Mouse (Mus musculus): ENCODE results near the gene Gm11559. TPM values are rescaled to one million over a fixed set of nuclear protein-coding genes. Genes with fewer than 3 reads are reported as not detected.

Gene Gm11559
- polyA plus RNA-seq (2017; shearing (Covaris generic)) = not detected

DNA sequence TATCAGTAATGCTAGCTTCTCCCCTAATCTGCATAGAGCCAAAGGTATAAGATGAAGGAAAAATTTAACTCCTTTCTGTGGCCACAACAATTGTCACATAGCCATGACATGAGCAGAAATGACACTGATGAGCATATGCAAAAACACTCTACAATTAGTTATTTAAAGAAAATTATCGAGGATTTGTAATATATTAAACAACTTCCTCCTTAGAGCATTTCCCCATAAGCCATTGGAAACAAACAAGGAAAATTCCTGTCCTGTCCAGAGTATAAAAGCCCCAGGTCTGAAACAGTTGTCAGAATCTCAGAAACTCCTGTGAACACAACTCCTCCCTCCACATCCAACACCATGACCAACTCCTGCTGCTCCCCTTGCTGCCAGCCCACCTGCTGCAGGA, at the start of gene Gm11559:
Gene Gm11559, plus strand, starts transcription at position 301 of the 400 bp plus-strand sequence.

DNA sequence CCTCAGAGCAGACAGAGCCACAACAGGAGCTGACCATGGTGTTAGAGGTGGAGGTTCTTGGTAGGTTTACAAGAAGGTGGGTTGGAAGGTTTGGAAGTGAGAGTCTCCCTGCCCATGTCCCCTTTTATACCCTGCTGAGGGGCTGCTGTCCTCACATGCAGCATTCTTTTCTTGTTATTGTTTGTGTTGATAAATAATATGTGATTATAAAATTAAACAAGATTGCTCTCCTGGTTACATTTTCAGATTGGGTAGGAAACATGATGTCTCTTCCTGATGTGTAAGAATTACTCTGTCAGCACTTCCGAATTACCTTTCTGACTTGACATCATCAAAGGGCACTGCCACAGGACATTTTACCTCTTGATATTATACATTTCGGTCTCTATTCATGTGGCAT, 48.7 kb upstream of the Gm11559 start, which contains the start of gene Gm11564:
Gene Gm11564, minus strand, starts transcription at position 101 of the 400 bp plus-strand sequence.

DNA sequence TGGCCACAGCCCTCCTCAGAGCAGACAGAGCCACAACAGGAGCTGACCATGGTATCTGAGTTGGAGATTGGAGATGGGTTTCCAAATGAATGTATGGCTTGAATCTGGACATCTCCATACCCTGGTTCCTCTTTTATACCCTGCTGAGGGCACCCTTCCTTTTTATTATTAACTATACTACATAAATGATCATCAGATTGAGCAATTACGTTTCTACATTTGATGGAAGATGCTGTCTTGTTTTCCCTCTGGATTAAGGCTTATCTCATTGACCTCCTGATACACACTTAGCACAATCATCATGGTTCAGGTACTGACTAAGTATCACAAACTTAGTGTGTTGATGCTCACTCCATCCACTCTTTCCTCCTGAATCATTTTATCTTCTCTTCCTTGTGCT, 26.3 kb upstream of the Gm11559 start, which contains the start of gene 2300003K06Rik:
Gene 2300003K06Rik, minus strand, starts transcription at position 101 of the 400 bp plus-strand sequence.

DNA sequence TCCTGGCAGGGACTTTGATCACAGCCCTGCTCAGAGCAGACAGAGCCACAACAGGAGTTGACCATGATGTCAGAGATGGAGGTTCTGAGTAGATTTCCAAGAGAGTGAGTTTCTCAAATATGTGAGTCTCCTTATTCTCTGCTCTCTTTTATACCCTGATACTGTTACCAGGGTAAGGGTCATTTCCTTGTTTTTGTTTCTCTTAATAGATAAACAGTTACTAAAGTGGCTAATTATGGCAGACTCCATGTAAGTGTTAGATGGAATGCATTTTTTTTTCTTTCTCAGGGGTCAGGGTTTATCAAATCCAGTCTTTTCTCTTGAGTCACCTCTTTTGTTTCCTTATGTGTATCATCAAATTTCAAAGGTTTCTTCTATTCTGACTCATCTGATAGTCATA, 12.8 kb upstream of the Gm11559 start, which contains the start of gene Krtap4-16:
Gene Krtap4-16, minus strand, starts transcription at position 101 of the 400 bp plus-strand sequence.

DNA sequence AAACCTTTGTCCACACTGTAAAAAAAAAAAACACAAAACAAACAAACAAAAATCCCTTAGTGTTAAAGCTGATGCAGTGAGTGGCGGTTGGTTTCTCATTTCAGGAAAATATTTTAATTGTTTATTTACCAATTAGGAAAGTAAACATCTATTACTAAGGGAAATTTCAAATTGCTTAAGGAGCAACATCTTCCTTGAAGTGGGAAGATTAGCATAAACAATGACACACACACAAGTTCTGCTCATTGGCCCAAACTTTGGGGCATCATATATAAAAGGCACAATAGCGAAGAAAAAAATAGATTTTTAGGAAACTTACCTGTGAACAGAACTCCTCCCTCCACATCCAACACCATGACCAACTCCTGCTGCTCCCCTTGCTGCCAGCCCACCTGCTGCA, 6.7 kb upstream of the Gm11559 start, which contains the start of gene Gm11568:
Gene Gm11568, plus strand, starts transcription at position 301 of the 400 bp plus-strand sequence.

DNA sequence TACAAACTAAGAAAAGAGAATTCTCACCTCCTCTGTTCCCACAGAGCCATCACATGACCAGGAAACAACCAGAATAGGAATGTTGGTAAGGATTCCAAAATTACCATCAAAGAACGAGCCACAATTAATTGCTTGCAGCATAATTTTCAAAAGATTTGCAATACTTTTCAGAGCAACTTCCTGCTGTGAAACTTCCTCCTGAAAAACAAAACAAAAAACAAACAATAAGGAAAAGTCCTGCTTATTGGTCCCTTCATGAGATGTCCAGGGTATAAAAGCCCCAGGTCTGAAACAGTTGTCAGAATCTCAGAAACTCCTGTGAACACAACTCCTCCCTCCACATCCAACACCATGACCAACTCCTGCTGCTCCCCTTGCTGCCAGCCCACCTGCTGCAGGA, 8.8 kb downstream of the Gm11559 start, which contains the start of gene Krtap9-1:
Gene Krtap9-1, plus strand, starts transcription at position 301 of the 400 bp plus-strand sequence.

DNA sequence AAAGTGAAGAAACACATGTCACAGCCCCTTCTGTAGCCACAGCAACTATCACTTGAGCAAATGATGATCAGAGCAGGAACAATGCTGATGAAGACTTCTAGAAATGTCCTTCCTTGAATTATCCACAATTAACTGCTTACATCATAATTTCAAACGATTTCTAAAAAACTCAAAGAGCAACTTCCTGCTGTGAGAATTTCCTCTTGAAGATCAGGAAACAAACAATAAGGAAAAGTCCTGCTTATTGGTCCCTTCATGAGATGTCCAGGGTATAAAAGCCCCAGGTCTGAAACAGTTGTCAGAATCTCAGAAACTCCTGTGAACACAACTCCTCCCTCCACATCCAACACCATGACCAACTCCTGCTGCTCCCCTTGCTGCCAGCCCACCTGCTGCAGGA, 14.6 kb downstream of the Gm11559 start, which contains the start of gene Gm11567:
Gene Gm11567, plus strand, starts transcription at position 301 of the 400 bp plus-strand sequence.

DNA sequence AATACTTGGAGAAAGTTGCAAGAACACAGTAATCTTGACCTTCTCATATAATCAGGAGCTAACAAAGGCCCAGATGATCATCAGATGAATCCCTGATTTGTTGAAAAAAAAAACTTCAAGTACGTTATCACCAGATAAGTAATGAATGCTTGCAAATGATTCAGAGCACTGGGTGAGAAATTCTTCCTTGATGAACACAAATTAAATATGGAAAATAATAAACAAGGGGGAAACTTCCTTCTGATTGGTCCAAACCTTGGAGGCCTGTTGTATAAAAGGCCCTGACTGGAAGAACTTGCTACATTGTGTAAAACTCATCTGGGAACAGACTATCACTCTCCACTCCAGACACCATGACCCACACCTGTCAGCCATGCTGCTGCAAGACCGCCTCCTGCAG, 43.3 kb downstream of the Gm11559 start, which contains the start of gene Krtap31-1:
Gene Krtap31-1, plus strand, starts transcription at position 301 of the 400 bp plus-strand sequence.

DNA sequence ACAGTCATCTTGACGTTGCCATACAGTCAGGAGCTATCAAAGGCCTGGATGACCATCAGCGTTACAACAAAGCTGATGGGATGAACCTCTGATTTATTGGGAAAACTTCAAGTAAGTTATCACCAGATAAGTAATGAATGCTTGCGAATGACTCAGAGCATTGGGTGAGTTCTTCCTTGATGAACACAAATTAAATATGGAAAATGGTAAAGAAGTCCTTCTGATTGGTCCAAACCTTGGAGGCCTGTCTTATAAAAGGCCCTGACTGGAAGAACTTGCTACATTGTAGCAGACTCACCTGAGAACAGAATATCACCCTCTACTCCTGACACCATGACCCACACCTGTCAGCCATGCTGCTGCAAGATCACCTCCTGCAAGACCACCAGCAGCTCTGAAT, 50.2 kb downstream of the Gm11559 start, which contains the start of gene Gm11565:
Gene Gm11565, plus strand, starts transcription at position 301 of the 400 bp plus-strand sequence.

Other genes with a start within 250 kb of the Gm11559 start
- not detected for gene Krtap2-4, start 249.6 kb upstream of the Gm11559 start, polyA plus RNA-seq (2017; shearing (Covaris generic))
- not detected for gene Gm11562, start 244.0 kb upstream of the Gm11559 start, polyA plus RNA-seq (2017; shearing (Covaris generic))
- gene Krtap4-1, start 236.2 kb upstream of the Gm11559 start, polyA plus RNA-seq (2017; shearing (Covaris generic)) = under 1 TPM in 1 of 2 experiments, not detected in 1; 0.20 TPM
- not detected for gene Krtap4-2, start 229.4 kb upstream of the Gm11559 start, polyA plus RNA-seq (2017; shearing (Covaris generic))
- under 1 TPM in 1 of 2 experiments, not detected in 1; 0.16 TPM for gene Krtap4-7, start 220.4 kb upstream of the Gm11559 start, polyA plus RNA-seq (2017; shearing (Covaris generic))
- gene Gm11555, start 214.2 kb upstream of the Gm11559 start, polyA plus RNA-seq (2017; shearing (Covaris generic)) = not detected
- not detected for gene Gm11563, start 205.5 kb upstream of the Gm11559 start, polyA plus RNA-seq (2017; shearing (Covaris generic))
- gene Krtap4-6, start 198.5 kb upstream of the Gm11559 start, polyA plus RNA-seq (2017; shearing (Covaris generic)) = not detected
- not detected for gene Gm14190, start 173.7 kb upstream of the Gm11559 start, polyA plus RNA-seq (2017; shearing (Covaris generic))
- not detected for gene Gm14180, start 130.2 kb upstream of the Gm11559 start, polyA plus RNA-seq (2017; shearing (Covaris generic))
- not detected for gene Gm11595, start 91.6 kb upstream of the Gm11559 start, polyA plus RNA-seq (2017; shearing (Covaris generic))
- under 1 TPM in 1 of 2 experiments, not detected in 1; 0.24 TPM for gene Krtap4-8, start 83.8 kb upstream of the Gm11559 start, polyA plus RNA-seq (2017; shearing (Covaris generic))
- gene Krtap4-9, start 79.3 kb upstream of the Gm11559 start, polyA plus RNA-seq (2017; shearing (Covaris generic)) = under 1 TPM in 1 of 2 experiments, not detected in 1; 0.28 TPM
- gene Gm11596, start 71.0 kb upstream of the Gm11559 start, polyA plus RNA-seq (2017; shearing (Covaris generic)) = not detected
- not detected for gene Gm11569, start 65.5 kb upstream of the Gm11559 start, polyA plus RNA-seq (2017; shearing (Covaris generic))
- gene Gm11554, start 60.0 kb upstream of the Gm11559 start, polyA plus RNA-seq (2017; shearing (Covaris generic)) = not detected
- gene Krtap4-13, start 54.6 kb upstream of the Gm11559 start, polyA plus RNA-seq (2017; shearing (Covaris generic)) = not detected
- not detected for gene Gm11564, start 48.8 kb upstream of the Gm11559 start, polyA plus RNA-seq (2017; shearing (Covaris generic))
- gene 2300003K06Rik, start 26.4 kb upstream of the Gm11559 start, polyA plus RNA-seq (2017; shearing (Covaris generic)) = not detected
- under 1 TPM in 1 of 2 experiments, not detected in 1; 0.60 TPM for gene Krtap4-16, start 12.9 kb upstream of the Gm11559 start, polyA plus RNA-seq (2017; shearing (Covaris generic))
- not detected for gene Gm11568, start 6.6 kb upstream of the Gm11559 start, polyA plus RNA-seq (2017; shearing (Covaris generic))
- not detected for gene Krtap9-1, start 8.9 kb downstream of the Gm11559 start, polyA plus RNA-seq (2017; shearing (Covaris generic))
- gene Gm11567, start 14.7 kb downstream of the Gm11559 start, polyA plus RNA-seq (2017; shearing (Covaris generic)) = not detected
- gene Krtap31-1, start 43.4 kb downstream of the Gm11559 start, polyA plus RNA-seq (2017; shearing (Covaris generic)) = not detected
- gene Gm11565, start 50.3 kb downstream of the Gm11559 start, polyA plus RNA-seq (2017; shearing (Covaris generic)) = not detected
- gene Krtap31-2, start 71.8 kb downstream of the Gm11559 start, polyA plus RNA-seq (2017; shearing (Covaris generic)) = not detected
- gene Krtap9-5, start 84.0 kb downstream of the Gm11559 start, polyA plus RNA-seq (2017; shearing (Covaris generic)) = not detected
- gene Krtap29-1, start 114.6 kb downstream of the Gm11559 start, polyA plus RNA-seq (2017; shearing (Covaris generic)) = not detected
- gene Krtap16-1, start 122.1 kb downstream of the Gm11559 start, polyA plus RNA-seq (2017; shearing (Covaris generic)) = not detected
- not detected for gene Krtap17-1, start 129.5 kb downstream of the Gm11559 start, polyA plus RNA-seq (2017; shearing (Covaris generic))
- not detected for gene Krt33a, start 151.7 kb downstream of the Gm11559 start, polyA plus RNA-seq (2017; shearing (Covaris generic))
- gene Krt33b, start 165.4 kb downstream of the Gm11559 start, polyA plus RNA-seq (2017; shearing (Covaris generic)) = not detected
- under 1 TPM in 1 of 2 experiments, not detected in 1; 0.92 TPM for gene Krt34, start 177.1 kb downstream of the Gm11559 start, polyA plus RNA-seq (2017; shearing (Covaris generic))
- under 1 TPM; 0.19 to 0.24 TPM for gene Krt31, start 186.1 kb downstream of the Gm11559 start, polyA plus RNA-seq (2017; shearing (Covaris generic))
- gene Krt32, start 223.8 kb downstream of the Gm11559 start, polyA plus RNA-seq (2017; shearing (Covaris generic)) = not detected
- under 1 TPM in 1 of 2 experiments, not detected in 1; 0.27 TPM for gene Krt35, start 231.8 kb downstream of the Gm11559 start, polyA plus RNA-seq (2017; shearing (Covaris generic))
- under 1 TPM; 0.34 to 0.44 TPM for gene Krt36, start 241.2 kb downstream of the Gm11559 start, polyA plus RNA-seq (2017; shearing (Covaris generic))

All from inflammation-experienced regulatory T-cells (primary cell).